Mouse (Mus musculus): ENCODE measurements at regions not wholly inside any gene's neighbourhood (a gene's known extent, or its start where the extent isn't known, plus 50 kb on each side); places are given as distances from the start of the nearest gene placed in this dataset.

DNA sequence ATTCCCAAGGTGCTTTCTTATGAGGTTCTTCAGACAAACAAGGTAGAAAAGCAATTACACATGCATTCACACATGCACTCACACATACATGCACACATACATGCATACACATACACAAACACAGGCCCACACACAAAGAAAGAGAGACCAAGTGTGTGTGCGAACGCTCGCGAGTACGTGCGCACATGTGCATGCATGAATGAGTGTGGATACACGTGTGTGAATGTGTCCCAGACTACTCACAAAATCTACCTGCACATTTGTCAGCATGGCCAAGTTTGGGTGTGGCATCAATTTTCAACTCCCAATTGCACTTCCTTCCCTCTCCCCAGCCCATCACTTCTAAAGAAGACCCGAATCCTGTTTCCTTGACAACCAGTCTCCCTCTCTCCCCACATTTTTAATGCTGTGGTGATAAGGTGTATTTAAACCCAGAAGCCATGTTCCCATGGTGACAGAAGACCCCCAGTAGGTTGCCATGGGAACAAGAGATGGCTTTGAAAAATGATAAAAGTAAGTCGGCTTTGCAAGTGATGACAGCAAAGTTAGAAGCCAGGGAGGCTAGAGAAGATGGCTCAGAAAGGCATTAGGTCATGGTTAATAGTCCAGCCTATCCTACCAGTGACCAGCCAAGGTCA is 206.3 kb downstream of the Rpl10-ps3 start:
- DNase-seq (ENCODE audit: low spot score in 2 of 2) = no peak

DNA sequence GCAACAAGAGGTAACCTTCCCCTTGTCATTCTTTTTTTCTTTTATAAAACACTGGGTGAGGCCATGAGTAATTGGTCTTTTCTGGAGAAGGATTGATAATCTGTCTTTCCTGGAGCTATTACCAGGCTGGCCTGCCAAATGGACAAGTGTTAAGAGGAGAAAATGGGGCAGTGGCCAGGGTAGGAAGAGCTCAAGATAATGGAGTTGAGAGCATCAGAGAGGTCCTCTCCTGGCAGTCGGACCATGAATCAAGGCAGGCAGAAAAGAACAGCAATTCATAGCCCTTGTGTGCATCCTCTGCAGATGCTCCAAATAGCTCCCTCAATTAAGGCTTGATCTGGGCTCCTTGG is 208.2 kb downstream of the Rpl10-ps3 start:
- no peak for DNase-seq (ENCODE audit: low spot score in 2 of 2)

DNA sequence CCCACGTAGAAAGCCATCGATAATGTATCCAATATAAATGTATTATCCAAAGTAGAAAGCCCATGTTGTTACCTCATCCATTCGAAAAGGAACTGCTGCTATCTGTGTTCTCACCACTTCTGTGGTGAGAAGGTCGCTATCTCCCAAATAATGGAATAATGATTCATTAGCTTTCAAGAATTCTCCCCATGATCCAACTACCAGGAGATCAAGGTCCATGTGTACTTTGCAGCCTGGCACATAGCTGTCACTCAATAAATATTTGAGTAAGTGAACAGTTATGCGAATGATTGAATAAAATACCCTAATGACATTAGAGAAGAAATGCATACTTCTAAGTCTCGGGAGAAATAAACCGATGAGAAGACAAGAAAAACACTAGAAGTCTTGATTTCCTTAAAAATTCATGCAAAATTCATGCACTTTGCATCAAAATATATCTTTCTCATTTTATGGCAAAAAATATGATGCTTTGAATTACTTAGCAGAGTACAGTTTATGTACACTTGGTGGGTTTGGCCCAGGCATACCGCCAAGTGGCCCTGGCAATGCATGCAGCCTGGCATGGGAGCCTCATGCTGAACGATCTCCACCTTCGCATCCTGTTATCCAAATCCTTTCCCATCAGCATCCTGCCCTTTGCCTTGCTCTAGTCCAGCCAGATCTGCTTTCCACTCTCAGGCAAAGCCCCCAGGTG is 208.7 kb downstream of the Rpl10-ps3 start:
- no peak for DNase-seq (ENCODE audit: low spot score in 2 of 2)

DNA sequence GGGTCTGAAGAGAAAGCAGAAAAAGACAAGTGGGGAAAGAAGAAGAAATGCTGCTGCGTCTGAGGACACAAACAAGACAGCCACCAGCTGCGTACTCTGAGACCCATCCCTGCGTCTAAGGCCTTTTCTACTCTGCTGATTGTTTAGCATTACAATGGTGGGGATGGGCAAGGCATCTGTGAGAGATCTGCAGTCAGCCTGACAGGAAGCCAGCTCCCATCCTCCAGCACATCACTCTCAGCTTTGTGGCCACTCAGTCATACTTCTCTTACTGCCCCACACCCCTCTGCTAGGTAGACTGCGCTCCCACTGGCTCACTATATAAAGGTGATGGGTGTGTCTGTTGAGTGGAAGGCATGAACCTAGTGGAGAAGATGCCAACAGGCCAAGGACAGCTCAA is 220.5 kb downstream of the Rpl10-ps3 start:
- no peak for DNase-seq (ENCODE audit: low spot score in 2 of 2)

DNA sequence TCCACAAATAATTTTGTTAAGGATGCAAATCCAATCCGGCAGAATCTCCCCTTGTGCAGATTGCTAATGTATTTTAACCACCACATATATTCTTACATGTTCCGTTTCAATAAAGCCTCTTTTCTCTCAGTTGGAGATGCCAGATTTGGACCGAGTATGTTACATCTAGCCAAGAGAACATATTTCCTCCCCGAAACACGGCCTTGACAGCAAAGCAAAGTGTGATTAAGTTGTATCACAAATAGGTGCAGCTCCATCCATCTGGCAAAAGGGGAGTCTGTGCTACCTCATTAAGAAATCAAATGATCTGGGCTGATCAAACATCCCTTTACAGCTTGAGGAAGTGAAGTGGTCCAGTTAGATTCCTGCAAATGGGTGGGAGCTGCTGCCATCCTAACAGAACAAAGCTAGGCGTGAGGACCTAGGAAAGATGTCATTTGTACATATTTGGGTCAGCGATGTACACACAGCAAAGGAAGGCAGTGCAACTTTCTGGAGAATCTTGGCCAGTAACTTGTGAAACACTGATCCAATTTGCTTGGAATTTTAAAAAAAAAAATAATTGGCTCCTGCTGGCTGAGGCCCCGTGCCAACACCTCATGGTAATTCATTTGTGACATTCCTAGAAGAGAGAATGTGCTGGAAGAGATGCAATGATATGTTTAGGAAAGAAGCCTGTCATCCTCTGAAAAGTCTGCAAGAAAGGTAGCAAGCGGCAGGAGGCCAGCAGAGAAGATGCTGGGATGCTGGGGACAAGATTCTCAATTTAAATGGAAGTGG is 223.8 kb downstream of the Rpl10-ps3 start:
- no peak for DNase-seq (ENCODE audit: low spot score in 2 of 2)

DNA sequence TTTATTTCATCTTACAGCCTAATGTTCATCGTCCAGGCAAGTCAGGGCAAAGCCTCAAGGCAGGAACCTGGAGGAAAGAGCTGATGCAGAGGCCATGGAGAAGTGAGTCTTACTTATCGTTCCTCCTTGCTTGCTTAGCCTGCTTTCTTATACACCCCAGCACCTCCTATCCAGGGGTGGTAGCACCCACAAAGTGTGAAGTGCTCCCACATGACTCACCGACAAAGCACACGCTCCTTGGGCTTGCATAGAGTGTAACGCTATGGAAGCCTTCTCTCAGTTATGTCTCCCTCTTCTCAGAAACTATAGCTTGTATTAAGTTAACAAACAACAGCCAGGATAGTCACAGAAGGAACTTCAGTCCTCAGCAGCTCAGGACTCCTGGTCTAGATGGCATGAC is 225.4 kb downstream of the Rpl10-ps3 start:
- no peak for DNase-seq (ENCODE audit: low spot score in 2 of 2)

DNA sequence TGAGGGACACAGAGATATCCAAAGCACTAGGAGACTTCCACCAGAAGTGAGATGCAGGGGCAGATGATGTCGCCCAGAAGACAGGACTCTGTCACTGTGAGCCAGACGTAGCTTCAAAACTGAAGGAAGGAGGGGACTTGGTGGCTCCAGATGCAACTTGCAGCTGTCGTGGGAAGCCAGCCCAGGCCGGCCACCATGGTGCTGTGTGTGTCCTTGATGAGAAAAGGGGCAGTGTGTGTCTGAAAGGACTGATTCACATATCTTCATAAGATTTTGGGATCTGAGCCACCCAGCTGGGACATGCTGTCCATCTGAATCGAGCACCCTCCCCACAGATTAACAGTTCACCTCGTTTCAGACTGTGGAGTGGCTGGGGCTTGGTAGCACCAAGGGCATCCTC is 226.2 kb downstream of the Rpl10-ps3 start:
- DNase-seq (ENCODE audit: low spot score in 2 of 2) = no peak

DNA sequence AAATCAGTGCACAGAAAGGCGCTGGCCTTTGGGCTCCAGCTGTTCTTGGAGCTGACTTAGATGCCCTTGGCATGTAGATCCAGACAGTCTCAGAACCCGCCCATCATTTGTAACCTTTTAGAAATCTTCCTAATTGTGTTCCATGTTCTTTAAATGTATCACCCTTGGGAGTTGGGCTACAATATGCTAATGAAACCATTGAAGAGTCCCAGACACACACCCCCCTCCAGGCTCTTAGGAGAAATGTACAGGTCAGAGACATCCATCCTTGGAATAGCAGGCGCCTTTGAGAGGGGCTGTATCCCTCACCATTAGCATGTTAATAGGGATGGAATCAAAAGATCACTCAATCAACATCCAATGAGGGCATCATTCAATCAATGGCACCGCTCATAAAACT is 238.2 kb downstream of the Rpl10-ps3 start:
- no peak for DNase-seq (ENCODE audit: low spot score in 2 of 2)

DNA sequence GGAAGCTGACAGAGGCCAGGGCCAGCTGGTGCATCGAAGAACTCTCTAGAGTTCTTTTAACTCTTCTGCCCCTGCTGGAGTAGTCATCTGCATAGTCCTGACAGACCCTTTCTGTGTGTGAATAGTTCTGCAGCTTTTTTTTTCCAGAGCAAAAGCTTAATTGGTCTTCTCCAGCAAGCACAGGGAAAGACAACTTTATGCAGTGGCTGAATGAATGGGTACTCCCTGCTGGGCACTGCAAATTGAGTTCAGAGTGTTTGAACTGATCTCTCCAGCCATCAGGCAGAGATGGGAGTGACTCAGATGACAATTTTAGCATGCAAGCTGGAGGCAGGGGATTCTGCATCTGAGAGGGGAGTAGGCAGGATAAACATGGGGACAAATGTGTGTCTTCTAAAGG is 242.0 kb downstream of the Rpl10-ps3 start:
- DNase-seq (ENCODE audit: low spot score in 2 of 2) = peak in 1 of 2 experiments; percentile 12

DNA sequence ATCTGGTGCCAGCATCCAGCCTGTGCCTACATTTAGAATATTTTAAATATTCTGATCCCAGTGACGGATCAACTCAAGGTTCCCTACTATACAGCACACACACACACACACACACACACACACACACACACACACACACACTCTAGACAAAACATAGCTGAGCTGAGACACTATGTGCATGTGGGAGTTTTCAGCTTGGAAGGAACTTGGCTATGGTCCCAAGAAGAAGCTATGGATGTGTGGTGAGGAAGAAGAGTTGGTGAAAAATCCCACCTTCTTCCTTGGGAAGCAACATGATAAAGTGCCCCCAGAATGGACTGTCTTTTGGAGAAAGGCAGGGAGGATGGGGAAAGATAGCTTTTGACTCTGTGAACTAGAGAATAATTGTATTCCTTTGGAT is 243.7 kb downstream of the Rpl10-ps3 start:
- peak in 1 of 2 experiments; percentile 12 for DNase-seq (ENCODE audit: low spot score in 2 of 2)

DNA sequence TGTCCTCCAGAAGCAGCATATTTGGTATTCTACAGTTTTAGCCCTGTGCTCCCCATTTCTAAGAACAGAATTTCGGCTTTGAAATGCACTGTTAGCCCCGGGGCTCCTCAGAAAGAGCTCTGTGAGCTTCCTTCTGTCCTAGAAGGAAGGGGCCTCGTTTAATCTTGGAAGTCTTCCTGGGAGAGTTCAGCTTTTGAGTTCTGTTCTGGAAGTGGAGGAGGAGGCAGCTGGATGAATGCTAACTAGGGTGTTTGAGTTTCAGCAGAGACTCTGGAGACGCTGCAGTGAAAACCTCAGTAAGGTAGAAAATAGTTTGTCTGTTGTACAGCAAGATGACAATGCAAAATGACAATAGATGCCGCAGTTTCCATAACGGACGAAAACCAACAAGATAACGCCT is 253.8 kb downstream of the Rpl10-ps3 start:
- DNase-seq (ENCODE audit: low spot score in 2 of 2) = peak in 1 of 2 experiments; percentile 46

DNA sequence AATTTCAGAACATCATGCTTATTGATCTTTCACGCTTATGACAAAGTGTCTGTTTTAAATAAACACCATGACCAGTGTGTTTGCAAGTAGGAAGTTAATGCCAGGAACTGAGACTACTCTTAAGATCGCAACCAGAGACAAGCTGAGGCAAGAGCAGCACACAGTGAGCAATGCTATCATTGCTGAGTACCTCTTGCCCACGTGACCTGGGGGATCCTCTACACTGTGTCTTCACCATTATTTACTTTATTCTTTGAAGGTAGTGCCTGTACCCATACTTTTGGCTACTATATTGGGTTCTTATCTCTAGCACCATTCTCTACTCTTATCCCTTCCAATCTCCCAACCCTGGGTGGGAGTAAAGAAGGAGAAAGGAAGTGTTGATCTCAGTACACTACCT is 254.9 kb downstream of the Rpl10-ps3 start:
- DNase-seq (ENCODE audit: low spot score in 2 of 2) = no peak

DNA sequence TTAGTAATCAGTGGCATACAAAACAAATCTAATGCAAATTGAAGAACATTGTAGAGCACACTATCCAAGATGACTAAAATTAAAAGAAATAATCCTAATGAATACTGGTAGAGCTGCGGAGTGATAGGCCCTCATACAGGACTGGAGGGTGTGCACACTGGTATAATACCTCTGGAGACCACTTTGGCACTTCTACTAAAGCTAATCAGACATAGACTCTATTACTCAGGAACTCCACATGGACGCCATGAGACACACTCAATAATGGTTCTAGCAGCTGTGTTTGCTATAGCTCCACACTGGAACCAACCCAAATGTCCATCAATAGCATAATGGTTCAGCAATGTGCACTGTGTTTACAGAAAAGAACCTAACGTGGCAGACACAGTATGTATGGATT is 264.6 kb downstream of the Rpl10-ps3 start:
- no peak for DNase-seq (ENCODE audit: low spot score in 2 of 2)

DNA sequence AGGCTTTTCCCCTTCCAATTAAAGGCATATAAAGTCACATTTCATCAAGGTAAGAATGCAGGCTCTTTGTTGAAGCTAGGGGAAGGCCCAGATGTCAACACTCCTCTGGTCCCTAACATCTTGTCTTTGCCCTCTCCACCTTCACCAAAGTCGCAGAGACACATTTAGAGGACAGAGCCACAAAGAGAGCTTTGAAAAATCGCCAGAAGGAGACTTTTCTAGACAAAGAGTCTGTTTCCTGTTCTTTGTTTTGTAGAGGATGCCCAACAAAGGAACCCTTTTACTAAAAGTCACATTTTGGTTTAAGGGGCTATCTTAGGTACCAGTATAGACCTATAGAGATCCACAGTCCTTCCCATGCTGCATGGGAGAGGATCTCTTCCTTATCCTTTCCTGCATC is 269.9 kb upstream of the Ncam1 start:
- DNase-seq (ENCODE audit: low spot score in 2 of 2) = no peak

DNA sequence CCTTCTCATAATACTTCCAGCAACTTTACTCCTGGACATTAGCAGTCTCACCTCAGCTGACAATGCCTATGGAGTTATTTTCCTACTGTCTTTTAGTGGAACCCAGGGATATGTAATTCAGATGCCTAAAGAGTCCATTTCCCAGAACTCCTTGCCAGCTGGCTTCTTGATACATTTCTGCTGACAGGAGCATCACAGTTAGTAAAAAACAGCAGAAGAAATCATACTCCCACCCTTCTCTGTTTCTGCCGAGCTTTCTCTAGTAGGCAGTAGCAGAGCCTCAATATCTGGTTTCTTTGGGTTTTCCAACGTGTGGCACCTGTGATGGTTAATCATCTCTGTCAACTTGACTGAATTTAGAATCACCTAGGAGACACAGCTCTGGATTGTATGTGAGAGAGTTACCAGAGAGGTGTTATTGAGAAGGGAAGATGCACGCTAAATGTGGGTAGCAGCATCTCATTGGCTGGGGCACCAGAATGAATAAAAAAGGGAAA is 269.1 kb upstream of the Ncam1 start:
- peak in 1 of 2 experiments; percentile 34 for DNase-seq (ENCODE audit: low spot score in 2 of 2)

DNA sequence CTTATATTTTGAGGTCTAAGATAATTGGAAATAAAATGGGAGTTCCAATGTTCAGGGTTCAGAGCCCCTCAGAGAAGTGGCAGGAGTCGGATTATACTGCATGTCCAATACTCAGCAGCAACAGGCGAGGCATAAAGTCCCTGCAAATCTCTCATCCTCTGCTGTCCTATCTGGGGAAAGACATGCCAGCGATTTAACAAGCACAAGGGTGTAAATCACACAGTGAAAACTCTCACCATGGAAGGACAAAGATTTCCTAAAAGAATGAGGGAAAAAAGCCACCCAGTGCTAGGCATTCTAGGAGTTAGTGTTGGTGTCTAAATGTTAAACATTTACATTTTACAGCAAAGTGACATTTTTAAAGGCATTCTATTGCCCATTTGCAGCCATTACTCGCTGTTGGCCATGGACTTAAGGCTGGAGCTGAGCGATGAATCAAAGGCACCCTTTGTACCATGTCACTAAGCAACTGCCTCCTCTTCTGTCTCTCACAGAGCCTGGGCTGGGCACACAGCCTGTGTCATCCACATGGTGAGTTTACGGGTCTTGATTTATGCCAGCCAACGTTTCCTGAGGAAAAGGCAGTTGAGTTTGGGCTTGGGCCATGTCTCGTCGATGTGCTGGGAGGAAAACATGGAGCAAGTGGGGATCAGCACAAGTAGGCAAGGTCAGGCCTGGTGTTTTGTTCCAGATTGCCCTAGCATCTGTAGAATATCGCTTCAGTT is 265.9 kb upstream of the Ncam1 start:
- DNase-seq (ENCODE audit: low spot score in 2 of 2) = peak in 1 of 2 experiments; percentile 22

DNA sequence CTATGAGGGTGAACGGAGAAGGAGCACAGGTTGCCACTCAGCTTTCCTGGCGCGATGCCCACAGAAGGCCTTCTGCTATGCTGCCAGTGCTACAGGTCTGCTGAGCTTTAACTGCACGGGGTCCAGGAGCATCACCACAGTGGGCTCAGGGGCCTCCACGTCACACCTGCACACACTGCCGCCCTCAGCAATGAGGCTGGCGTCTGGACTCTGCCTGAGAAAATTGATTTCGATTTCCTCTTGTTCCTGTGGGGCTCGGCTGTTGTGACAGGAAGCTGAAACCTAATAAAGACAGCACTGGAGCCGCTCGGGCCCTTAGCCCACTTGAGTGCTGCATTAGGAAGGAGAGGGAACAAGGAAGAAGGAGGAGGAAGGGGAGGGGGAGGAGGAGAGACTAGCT is 239.5 kb upstream of the Ncam1 start:
- no peak for DNase-seq (ENCODE audit: low spot score in 2 of 2)

DNA sequence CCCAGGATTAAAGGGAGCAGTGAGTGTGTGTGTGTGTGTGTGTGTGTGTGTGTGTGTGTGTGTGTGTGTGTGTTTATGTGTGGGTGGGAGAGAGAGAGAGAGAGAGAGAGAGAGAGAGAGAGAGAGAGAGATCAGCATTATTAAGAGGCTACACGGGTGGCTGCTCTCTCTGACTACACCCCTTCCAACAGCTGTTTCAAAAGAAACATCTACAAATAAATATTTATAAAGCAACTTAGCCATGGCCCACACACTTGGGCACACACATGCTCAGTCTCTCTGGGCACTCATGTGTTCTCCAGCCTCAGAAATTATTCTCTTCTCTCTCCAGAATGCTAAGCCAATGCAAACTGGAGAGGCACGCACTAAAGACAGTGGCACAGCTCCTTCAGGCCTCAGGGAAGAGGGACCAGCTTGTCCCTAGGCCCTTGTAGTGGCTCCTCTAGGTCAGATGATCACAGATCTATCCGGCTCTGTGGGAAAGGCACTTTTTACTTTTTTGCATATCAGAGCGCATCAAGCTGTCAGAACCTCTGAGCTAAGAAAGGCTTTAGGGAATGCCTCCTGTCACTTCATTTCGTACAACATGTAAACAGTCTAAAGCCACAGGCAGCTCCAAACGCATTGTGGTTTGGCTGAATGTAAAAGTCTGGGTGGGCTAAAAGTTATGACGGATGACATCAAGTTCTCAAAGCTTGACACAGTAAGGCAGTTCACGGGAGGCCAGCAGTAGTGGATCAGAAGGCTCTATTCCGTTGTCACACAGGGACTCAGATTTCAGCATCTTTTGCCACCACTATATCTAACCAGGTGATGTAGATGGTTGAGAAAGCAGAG is 233.8 kb upstream of the Ncam1 start:
- DNase-seq (ENCODE audit: low spot score in 2 of 2) = no peak

DNA sequence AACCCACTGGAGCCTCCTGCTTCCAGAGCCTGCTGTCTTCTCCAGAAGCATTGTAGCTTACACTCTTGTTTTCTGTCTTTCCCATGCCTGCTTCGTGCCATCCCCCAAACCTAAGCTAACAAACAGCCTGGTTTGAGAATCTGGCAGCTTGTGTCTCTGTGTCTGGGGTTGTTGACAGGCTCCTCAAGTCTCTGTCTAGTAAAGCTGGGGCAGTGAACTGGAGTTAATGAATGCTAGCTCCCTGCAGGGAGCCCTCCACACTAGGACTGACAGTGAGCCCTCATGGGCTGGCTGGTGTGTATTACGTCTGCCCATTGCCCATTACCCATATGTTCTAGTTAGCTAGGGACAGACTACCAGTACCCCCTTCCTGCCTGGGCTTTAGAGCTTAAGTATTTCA is 232.6 kb upstream of the Ncam1 start:
- DNase-seq (ENCODE audit: low spot score in 2 of 2) = no peak

DNA sequence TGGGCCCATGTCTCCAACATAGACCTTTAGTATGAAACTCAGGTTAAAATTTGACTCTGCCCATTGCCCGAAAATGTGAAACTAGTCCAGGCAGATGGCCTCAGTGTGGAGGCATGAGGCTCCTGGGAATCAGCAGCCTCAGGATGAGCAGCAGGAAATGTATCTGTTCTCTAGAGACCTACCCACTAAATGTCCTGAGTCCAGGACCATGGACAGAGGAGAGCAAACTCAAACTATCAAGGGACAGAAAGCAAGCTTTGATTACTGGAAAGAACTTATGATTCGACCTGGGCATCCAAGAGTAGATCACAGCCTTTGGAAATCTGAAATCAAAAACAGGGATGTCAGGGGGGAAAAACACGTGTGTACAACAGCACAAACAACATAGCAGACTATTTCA is 230.3 kb upstream of the Ncam1 start:
- DNase-seq (ENCODE audit: low spot score in 2 of 2) = no peak

DNA sequence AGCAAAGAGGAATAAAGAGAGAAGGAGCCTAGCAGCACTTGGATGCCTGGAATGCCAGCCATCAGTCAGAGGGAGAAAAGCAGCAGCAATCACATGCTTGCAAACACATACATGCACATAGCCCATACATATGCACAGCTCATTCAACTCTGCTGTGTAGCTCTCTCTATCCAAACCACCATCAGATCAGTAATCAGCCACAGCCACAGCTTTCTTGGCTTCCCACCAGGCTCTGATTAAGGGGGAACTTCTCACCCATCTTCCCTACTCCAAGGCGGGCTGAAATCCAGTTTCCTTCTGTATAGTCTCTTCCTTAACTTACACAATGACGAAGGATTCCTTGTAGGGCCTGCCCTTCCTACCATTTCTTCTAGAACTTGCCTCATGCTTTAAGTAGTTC is 229.8 kb upstream of the Ncam1 start:
- no peak for DNase-seq (ENCODE audit: low spot score in 2 of 2)

Data from frontal cortex, postnatal 36 days (tissue).